Mouse (Mus musculus): ENCODE measurements at regions not wholly inside any gene's neighbourhood (a gene's known extent, or its start where the extent isn't known, plus 50 kb on each side); places are given as distances from the start of the nearest gene placed in this dataset.

- Histone ChIP-seq H3K36me3 (ENCODE audit: control insufficient read depth, insufficient read depth, low read length) (no peaks in the 10 kb centered on the region), H3K4me1 (ENCODE audit: control insufficient read depth, insufficient read depth, low read length) (no peaks in the 10 kb centered on the region), H3K4me3 (ENCODE audit: low read length) (no peak overlapping the region), H3K27ac (ENCODE audit: low read length) (no peak overlapping the region), H3K9me3 (ENCODE audit: control insufficient read depth, low read length) (no peaks in the 10 kb centered on the region), H3K27me3 (replicated peaks; ENCODE audit: control insufficient read depth, insufficient read depth, low read length) (no peaks in the 10 kb centered on the region), H3K4me2 (ENCODE audit: low read depth, low read length) (no peak overlapping the region), H3K9ac (ENCODE audit: low read depth, low read length) (no peak overlapping the region)
- WGBS, result 57% methylated on average over 10 of the region's 10 CpGs
- no peak for ATAC-seq
These were observed 274.6 kb upstream of the Lsamp start for GRCm38 (mm10) chr16:39709387-39710039.

- H3K4me1 ChIP-seq (ENCODE audit: control insufficient read depth, insufficient read depth, low read length), result no peaks in the 10 kb centered on the region
- ATAC-seq, result no peak
- H3K4me3 ChIP-seq (ENCODE audit: low read length), result no peak overlapping the region
- no peak overlapping the region for H3K27ac ChIP-seq (ENCODE audit: low read length)
- H3K36me3 ChIP-seq (ENCODE audit: control insufficient read depth, insufficient read depth, low read length), result no peaks in the 10 kb centered on the region
- H3K9me3 ChIP-seq (ENCODE audit: control insufficient read depth, low read length), result no peaks in the 10 kb centered on the region
- 81% methylated on average over 4 of the region's 4 CpGs for WGBS
- H3K9ac ChIP-seq (ENCODE audit: low read depth, low read length), result no peak overlapping the region
- H3K27me3 ChIP-seq (replicated peaks; ENCODE audit: control insufficient read depth, insufficient read depth, low read length), result no peaks in the 10 kb centered on the region
- H3K4me2 ChIP-seq (ENCODE audit: low read depth, low read length), result no peak overlapping the region
These were observed 256.6 kb upstream of the Lsamp start for GRCm38 (mm10) chr16:39727586-39727985.

DNA sequence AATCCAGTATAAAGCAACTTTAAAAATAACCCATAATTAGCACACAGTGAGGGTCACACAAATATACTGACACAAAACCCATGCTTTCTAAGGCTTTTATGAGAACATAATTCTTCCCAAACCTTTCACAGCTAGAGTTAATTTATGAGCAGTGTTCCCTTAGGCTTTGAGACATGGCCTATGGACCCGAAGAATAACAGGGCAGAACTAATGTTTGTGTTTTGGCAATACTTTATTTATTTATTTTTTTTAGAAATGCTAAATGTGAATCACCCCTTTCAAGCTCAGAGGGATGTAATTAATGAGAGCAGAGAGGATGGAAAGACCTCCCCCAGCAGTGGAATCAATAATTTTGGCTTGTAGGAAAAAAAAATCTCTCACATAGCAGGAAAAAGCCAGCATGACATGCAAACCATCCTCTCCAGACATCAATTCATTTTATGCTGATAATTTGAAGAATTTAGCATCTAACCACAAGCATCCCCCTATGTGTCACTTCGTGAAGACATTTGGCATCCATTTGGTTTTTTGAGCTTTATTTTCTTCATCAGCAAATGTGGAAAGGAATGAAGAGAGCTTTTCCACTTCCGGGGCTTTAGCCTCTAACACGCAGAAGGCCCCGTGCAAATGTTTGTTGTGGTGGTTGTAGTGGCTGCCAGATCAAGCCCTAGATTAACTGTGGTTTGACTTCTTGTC lies 238.0 kb upstream of the Lsamp start:
- ATAC-seq, result no peak
- WGBS, result 59% methylated on average over 5 of the region's 5 CpGs

DNA sequence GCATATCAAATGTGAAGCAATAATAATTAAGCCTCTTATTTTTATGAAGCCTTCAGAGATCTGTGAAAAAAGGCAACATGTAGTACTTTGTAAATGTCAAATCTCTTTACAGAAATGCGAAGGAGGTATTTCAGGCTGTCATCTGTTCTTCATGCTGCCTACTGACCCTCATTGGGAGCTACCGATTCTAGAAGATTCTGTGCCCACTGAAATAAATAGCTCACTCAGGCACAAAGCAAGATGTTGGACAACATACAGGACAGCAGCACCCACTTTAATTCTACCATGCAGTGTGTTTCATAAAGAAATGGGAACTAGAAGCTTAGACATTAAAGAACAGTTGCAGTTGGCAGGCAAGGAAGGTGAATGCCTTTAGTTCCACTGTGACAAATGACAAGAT lies 232.4 kb upstream of the Lsamp start:
- Histone ChIP-seq H3K9me3 (ENCODE audit: control insufficient read depth, low read length) (no peaks in the 10 kb centered on the region), H3K27me3 (replicated peaks; ENCODE audit: control insufficient read depth, insufficient read depth, low read length) (no peaks in the 10 kb centered on the region), H3K9ac (ENCODE audit: low read depth, low read length) (no peak overlapping the region), H3K4me1 (ENCODE audit: control insufficient read depth, insufficient read depth, low read length) (no peaks in the 10 kb centered on the region), H3K36me3 (ENCODE audit: control insufficient read depth, insufficient read depth, low read length) (no peaks in the 10 kb centered on the region), H3K27ac (ENCODE audit: low read length) (no peak overlapping the region), H3K4me2 (ENCODE audit: low read depth, low read length) (no peak overlapping the region), H3K4me3 (ENCODE audit: low read length) (no peak overlapping the region)
- 93% methylated on average over 2 of the region's 2 CpGs for WGBS
- no peak for ATAC-seq

More for the DNA sequence above, 238.0 kb upstream of the Lsamp start:
- Histone ChIP-seq H3K4me1 (ENCODE audit: control insufficient read depth, insufficient read depth, low read length) (no peaks in the 10 kb centered on the region), H3K4me3 (ENCODE audit: low read length) (no peak overlapping the region), H3K9ac (ENCODE audit: low read depth, low read length) (no peak overlapping the region), H3K36me3 (ENCODE audit: control insufficient read depth, insufficient read depth, low read length) (no peaks in the 10 kb centered on the region), H3K4me2 (ENCODE audit: low read depth, low read length) (no peak overlapping the region), H3K27ac (ENCODE audit: low read length) (no peak overlapping the region), H3K9me3 (ENCODE audit: control insufficient read depth, low read length) (no peaks in the 10 kb centered on the region), H3K27me3 (replicated peaks; ENCODE audit: control insufficient read depth, insufficient read depth, low read length) (no peaks in the 10 kb centered on the region)

DNA sequence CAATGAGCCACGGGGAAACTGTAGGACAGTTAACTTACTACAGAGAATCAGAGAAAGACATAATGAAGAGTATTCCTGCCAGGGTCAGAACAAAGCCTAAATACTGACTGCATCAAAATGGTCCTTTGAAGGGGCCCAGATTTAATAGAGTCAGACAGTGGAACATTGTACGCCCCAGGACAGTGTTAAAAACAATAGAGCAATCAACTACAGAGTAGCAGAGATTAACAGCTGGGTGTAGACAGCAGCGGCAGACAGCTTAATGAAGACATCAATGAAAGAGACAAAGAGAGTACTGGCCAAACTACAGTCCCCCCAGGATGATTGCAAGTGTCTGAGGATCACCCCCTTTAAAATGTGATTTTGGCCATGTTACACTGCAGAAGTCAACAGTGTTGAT lies 183.1 kb upstream of the Lsamp start:
- WGBS, result 64% methylated on average over 3 of the region's 3 CpGs
- no peak for ATAC-seq
- H3K9me3 ChIP-seq (ENCODE audit: control insufficient read depth, low read length), result no peaks in the 10 kb centered on the region

DNA sequence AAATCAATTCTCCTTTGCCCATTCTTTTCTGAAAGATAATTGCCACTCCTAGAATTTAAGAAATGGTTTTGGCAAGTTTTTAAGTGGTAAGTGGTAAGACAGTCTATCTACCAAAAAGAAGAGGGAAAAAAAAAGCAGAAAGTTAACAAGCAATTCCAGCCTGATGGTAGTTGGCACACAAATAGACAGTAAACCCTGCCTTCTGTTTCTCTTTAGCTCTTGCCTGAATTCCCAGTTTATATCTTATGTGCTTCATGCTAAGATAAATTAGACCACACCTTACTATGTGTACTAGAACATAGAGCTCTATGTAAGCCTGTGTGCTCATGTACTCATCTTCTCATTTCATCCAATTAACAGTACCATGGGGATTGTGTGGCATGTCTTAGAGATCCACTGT lies 164.0 kb upstream of the Lsamp start:
- H3K9ac ChIP-seq (ENCODE audit: low read depth, low read length), result no peak overlapping the region
- no peak for ATAC-seq

More for the DNA sequence above, 183.1 kb upstream of the Lsamp start:
- Histone ChIP-seq H3K36me3 (ENCODE audit: control insufficient read depth, insufficient read depth, low read length) (no peaks in the 10 kb centered on the region), H3K4me2 (ENCODE audit: low read depth, low read length) (no peak overlapping the region), H3K4me3 (ENCODE audit: low read length) (no peak overlapping the region), H3K9ac (ENCODE audit: low read depth, low read length) (no peak overlapping the region), H3K27ac (ENCODE audit: low read length) (no peak overlapping the region), H3K27me3 (replicated peaks; ENCODE audit: control insufficient read depth, insufficient read depth, low read length) (no peaks in the 10 kb centered on the region), H3K4me1 (ENCODE audit: control insufficient read depth, insufficient read depth, low read length) (no peaks in the 10 kb centered on the region)

DNA sequence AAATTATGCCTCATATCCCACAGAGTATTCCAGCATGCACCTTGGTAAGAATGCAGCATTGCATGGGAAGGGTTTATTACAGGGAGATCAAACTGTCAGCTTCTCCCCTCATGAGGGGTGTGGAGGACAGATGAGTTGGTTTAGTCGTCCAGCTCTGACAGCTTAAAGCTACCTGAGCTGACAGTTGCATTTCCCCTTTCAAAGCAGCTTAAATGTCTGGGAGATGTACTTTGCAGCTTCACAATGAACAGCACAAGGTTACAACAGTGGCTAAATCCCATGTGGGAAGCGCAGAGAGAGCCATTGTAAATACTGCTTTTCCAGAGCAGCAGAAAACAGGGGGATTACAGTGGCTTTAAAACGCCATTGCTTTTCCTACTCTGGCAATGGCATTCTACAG lies 149.9 kb upstream of the Lsamp start:
- Histone ChIP-seq H3K4me1 (ENCODE audit: control insufficient read depth, insufficient read depth, low read length) (no peaks in the 10 kb centered on the region), H3K27me3 (replicated peaks; ENCODE audit: control insufficient read depth, insufficient read depth, low read length) (no peaks in the 10 kb centered on the region), H3K27ac (ENCODE audit: low read length) (no peak overlapping the region), H3K36me3 (ENCODE audit: control insufficient read depth, insufficient read depth, low read length) (no peaks in the 10 kb centered on the region), H3K9me3 (ENCODE audit: control insufficient read depth, low read length) (no peaks in the 10 kb centered on the region), H3K4me2 (ENCODE audit: low read depth, low read length) (no peak overlapping the region), H3K9ac (ENCODE audit: low read depth, low read length) (no peak overlapping the region), H3K4me3 (ENCODE audit: low read length) (no peak overlapping the region)
- ATAC-seq, result no peak
- 59% methylated on average over 3 of the region's 3 CpGs for WGBS

More for the DNA sequence above, 164.0 kb upstream of the Lsamp start:
- Histone ChIP-seq H3K9me3 (ENCODE audit: control insufficient read depth, low read length) (no peaks in the 10 kb centered on the region), H3K4me1 (ENCODE audit: control insufficient read depth, insufficient read depth, low read length) (no peaks in the 10 kb centered on the region), H3K27me3 (replicated peaks; ENCODE audit: control insufficient read depth, insufficient read depth, low read length) (no peaks in the 10 kb centered on the region), H3K36me3 (ENCODE audit: control insufficient read depth, insufficient read depth, low read length) (no peaks in the 10 kb centered on the region), H3K4me2 (ENCODE audit: low read depth, low read length) (no peak overlapping the region), H3K27ac (ENCODE audit: low read length) (no peak overlapping the region), H3K4me3 (ENCODE audit: low read length) (no peak overlapping the region)

- no peaks in the 10 kb centered on the region for H3K4me1 ChIP-seq (ENCODE audit: control insufficient read depth, insufficient read depth, low read length)
- WGBS, result 59% methylated on average over 5 of the region's 5 CpGs
- H3K27ac ChIP-seq (ENCODE audit: low read length), result no peak overlapping the region
- no peaks in the 10 kb centered on the region for H3K27me3 ChIP-seq (replicated peaks; ENCODE audit: control insufficient read depth, insufficient read depth, low read length)
- no peak for ATAC-seq
- no peak overlapping the region for H3K4me2 ChIP-seq (ENCODE audit: low read depth, low read length)
- no peaks in the 10 kb centered on the region for H3K9me3 ChIP-seq (ENCODE audit: control insufficient read depth, low read length)
- H3K9ac ChIP-seq (ENCODE audit: low read depth, low read length), result no peak overlapping the region
- H3K36me3 ChIP-seq (ENCODE audit: control insufficient read depth, insufficient read depth, low read length), result no peaks in the 10 kb centered on the region
- H3K4me3 ChIP-seq (ENCODE audit: low read length), result no peak overlapping the region
These were observed 102.6 kb upstream of the Lsamp start for GRCm38 (mm10) chr16:39881525-39881924.

DNA sequence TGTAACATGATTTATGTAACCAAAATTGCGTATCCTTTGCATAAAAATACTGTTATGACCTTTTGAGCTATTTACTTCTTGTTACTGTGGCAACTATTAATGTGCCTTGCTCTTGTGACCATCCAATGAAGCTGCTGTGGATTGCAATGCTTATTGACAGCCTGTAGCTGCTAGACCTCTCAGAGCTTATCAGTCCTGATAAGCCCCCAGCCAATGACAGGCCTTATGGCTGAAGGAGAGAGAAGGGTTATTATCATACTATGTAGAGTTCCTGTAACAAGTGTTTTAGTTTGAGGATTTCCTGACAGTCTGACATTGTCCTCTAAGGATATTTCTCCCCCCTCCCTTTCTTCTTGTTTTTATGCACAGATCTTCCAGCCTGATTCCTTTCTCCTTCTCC lies 96.2 kb upstream of the Lsamp start:
- ATAC-seq, result no peak
- WGBS, result 68% methylated on average over 1 of the region's 1 CpGs

More for the DNA sequence above, 96.2 kb upstream of the Lsamp start:
- no peaks in the 10 kb centered on the region for H3K9me3 ChIP-seq (ENCODE audit: control insufficient read depth, low read length)
- no peaks in the 10 kb centered on the region for H3K27me3 ChIP-seq (replicated peaks; ENCODE audit: control insufficient read depth, insufficient read depth, low read length)
- no peaks in the 10 kb centered on the region for H3K4me1 ChIP-seq (ENCODE audit: control insufficient read depth, insufficient read depth, low read length)
- no peak overlapping the region for H3K4me2 ChIP-seq (ENCODE audit: low read depth, low read length)
- H3K27ac ChIP-seq (ENCODE audit: low read length), result no peak overlapping the region
- H3K9ac ChIP-seq (ENCODE audit: low read depth, low read length), result no peak overlapping the region
- H3K4me3 ChIP-seq (ENCODE audit: low read length), result no peak overlapping the region
- no peaks in the 10 kb centered on the region for H3K36me3 ChIP-seq (ENCODE audit: control insufficient read depth, insufficient read depth, low read length)

Data from intestine, embryonic 16.5 days (tissue).